Mouse (Mus musculus) forebrain, embryonic 12.5 days (tissue): ENCODE measurements around the gene Gzma. TPM values are rescaled to one million over a fixed set of nuclear protein-coding genes. Genes with fewer than 3 reads are reported as not detected.

ENCODE experiments used
- ATAC-seq: fragments of 200-750 bp; cut with Nextera tagmentation; 2 replicates; pipeline ENCODE4 v1.8.0; 2017; ENCODE audit warnings: moderate TSS enrichment; ENCODE audit not compliant: low FRiP score
- H3K27ac ChIP-seq: fragments of 300-500 bp; sonication (generic); 2 replicates; pipeline ENCODE4 v1.5.1; 2016; ENCODE audit warnings: mild to moderate bottlenecking
- H3K27me3 ChIP-seq: fragments of 300-500 bp; sonication (generic); 2 replicates; pipeline ENCODE4 v1.6.1; 2016; ENCODE audit warnings: mild to moderate bottlenecking
- H3K36me3 ChIP-seq: fragments of 300-500 bp; sonication (generic); replicated peaks from 2 replicates; pipeline ENCODE4 v1.6.1; 2016; ENCODE audit warnings: mild to moderate bottlenecking
- H3K4me1 ChIP-seq: fragments of 300-500 bp; sonication (generic); 2 replicates; pipeline ENCODE4 v1.6.1; 2016
- H3K4me2 ChIP-seq: fragments of 300-500 bp; sonication (generic); 2 replicates; pipeline ENCODE4 v1.6.1; 2016; ENCODE audit warnings: mild to moderate bottlenecking, moderate library complexity
- H3K4me3 ChIP-seq: fragments of 300-500 bp; sonication (generic); replicated peaks from 2 replicates; pipeline ENCODE4 v1.5.1; 2016; ENCODE audit warnings: mild to moderate bottlenecking
- H3K9ac ChIP-seq: fragments of 300-500 bp; sonication (generic); 2 replicates; pipeline ENCODE4 v1.6.1; 2016; ENCODE audit warnings: mild to moderate bottlenecking
- H3K9me3 ChIP-seq: fragments of 300-500 bp; sonication (generic); 2 replicates; pipeline ENCODE4 v1.6.1; 2016
- WGBS: fragments of 180-500 bp; shearing (Covaris S2); methylation state at CpG from one replicate; pipeline ENCODE4 v1.1.7; 2016; 5-methylcytosine and 5-hydroxymethylcytosine counted together
- polyA plus RNA-seq: library from polyadenylated mRNA; unstranded; fragments of >200 nt; fragmentation: Nextera tagmentation; extraction: Ambion mirVana; gene quantifications from 2 replicates; pipeline ENCODE4 v1.2.1, GENCODE M21; 2016

Gene Gzma
- polyA plus RNA-seq, 1 experiment from 2014 or later = not detected

DNA sequence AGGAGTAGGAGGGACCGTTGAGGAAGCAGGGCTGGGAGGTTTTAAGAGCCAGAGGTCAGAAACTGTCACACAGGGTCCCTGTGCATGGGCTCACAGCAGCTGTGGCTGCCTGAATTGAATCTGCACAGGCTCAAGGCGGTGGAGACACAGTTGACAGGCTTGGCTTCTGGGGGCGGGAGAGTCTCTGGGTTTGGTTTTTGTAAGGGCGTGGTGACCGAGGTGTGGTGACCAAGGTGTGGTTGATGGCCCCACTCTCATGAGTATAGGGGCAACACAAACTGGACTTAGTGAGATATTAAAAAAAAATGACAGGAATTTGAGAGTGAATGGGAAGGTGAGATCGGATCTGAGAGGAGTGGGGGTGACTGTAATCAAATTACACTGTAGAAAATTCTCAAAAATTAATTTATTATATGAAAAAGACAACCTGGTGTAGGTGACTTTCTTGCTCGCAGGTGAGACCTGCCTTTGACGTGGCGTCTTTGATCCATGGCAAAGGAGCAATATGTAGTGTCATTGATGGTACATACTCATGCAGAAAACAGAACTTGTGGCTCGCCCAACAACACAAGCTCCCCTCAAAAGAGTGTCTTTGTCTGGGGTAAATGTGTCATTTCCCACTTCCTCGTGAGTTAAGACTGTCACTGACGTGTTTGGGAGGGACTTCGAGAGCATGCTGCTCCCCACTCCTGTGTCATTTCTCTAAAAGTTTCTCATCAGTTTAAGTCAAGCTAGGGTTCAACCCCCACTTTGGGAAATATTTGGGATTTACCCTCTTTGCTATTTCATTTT is 13.4 kb downstream of the Gzma start:
- no peak for ATAC-seq
- Histone ChIP-seq H3K4me1 (no peaks in the 10 kb centered on the region), H3K9me3 (no peaks in the 10 kb centered on the region), H3K36me3 (no peaks in the 10 kb centered on the region), H3K9ac (no peak overlapping the region), H3K4me3 (no peak overlapping the region), H3K27ac (no peak overlapping the region), H3K4me2 (no peak overlapping the region), H3K27me3 (no peaks in the 10 kb centered on the region)
- WGBS = 87% methylated on average over 13 of the region's 13 CpGs

DNA sequence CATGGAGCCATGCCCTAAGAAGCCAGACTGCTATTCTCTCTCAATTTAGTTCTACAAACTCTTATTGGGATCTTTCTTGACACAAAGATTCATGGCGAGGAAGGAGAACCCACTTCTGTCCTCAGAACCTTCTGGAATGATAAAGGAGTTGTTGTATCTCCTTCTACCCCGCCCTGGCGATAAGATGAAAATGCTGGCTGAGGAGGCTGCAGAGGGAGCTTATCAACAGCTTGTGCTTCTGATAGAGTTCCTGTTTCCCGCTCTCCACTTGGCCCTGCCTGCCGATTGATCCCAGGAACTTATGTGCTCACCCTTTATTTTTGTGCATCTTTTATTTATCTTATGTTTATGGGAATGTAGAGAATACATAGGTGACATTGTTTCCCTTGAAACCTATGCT is 16.0 kb downstream of the Gzma start:
- ATAC-seq = no peak
- no peaks in the 10 kb centered on the region for H3K36me3 ChIP-seq
- H3K4me1 ChIP-seq = peaks cover 3% of the 10 kb centered on the region; the same call in 1 of the 2 replicates
- H3K4me3 ChIP-seq = no peak overlapping the region
- H3K27me3 ChIP-seq = no peaks in the 10 kb centered on the region
- H3K9me3 ChIP-seq = no peaks in the 10 kb centered on the region
- WGBS = 86% methylated on average over 5 of the region's 5 CpGs
- H3K9ac ChIP-seq = no peak overlapping the region
- H3K4me2 ChIP-seq = no peak overlapping the region
- no peak overlapping the region for H3K27ac ChIP-seq

DNA sequence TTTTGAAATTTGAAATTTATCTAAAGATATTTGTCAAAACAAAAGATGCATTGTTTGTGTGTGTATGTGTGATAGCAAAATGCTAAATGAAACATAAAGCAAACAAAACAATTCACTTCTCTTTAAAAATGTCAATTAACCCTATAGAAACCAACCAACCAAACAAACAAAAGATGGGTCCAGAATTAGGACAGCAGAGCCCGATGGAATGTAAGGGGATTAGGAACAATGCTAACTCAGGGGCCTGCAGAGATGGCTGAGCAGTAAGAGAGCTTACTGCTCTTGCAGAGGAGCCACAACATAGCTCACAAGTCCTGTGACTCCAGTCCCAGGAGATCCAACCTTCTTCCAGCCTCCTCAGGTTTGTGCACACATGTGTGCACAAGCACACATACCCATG is 18.7 kb downstream of the Gzma start:
- peaks cover 8% of the 10 kb centered on the region; the same call in 1 of the 2 replicates for H3K4me1 ChIP-seq
- no peaks in the 10 kb centered on the region for H3K36me3 ChIP-seq
- H3K27me3 ChIP-seq = no peaks in the 10 kb centered on the region
- no peak overlapping the region for H3K27ac ChIP-seq
- no peak overlapping the region for H3K4me2 ChIP-seq
- H3K4me3 ChIP-seq = no peak overlapping the region
- 4% methylated on average over 1 of the region's 1 CpGs for WGBS
- no peaks in the 10 kb centered on the region for H3K9me3 ChIP-seq
- no peak for ATAC-seq
- H3K9ac ChIP-seq = no peak overlapping the region

DNA sequence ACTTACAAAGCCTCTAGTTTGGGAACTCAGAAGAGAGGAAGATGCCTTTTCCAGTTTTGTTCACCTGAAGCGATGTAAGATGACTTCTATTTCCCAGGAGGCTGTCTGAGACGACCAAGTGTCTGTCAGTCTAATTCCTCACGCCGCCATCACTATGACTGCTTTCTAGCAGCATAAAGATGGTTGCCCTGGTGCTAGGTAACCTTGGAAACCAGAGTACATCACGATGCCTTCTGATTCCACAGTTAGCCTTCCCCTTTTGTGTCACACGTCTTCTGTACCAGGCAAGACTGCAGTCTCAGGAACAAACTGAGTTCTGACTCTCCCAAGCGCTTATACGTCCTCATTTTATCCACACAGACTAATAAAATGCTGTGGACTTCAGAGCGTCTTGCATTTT is 21.8 kb downstream of the Gzma start:
- Histone ChIP-seq H3K27me3 (no peaks in the 10 kb centered on the region), H3K9me3 (no peaks in the 10 kb centered on the region), H3K4me1 (peaks cover 8% of the 10 kb centered on the region; the same call in 1 of the 2 replicates), H3K36me3 (no peaks in the 10 kb centered on the region), H3K9ac (no peak overlapping the region), H3K4me3 (no peak overlapping the region), H3K27ac (no peak overlapping the region), H3K4me2 (no peak overlapping the region)
- ATAC-seq = no peak
- 75% methylated on average over 9 of the region's 9 CpGs for WGBS

DNA sequence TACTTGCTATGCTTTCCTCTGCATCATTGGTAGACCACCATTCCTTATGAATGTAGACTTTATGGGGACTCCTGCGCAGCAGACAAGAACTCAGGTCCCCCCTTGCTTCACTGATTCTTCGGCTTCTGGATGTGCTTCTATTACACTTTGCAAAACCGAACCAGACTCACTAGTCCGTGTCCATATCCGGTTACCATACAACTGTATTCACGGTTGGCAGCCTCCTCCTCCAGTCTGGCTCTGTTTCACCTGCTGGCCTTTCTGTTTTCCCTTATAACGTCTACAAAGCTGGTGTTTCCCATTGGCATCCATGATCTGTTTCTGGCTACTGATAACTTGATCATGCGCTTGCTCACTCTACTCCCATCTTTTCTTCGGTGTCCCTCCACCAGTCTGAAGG is 36.2 kb downstream of the Gzma start:
- no peaks in the 10 kb centered on the region for H3K9me3 ChIP-seq
- no peak overlapping the region for H3K9ac ChIP-seq
- 93% methylated on average over 9 of the region's 9 CpGs for WGBS
- no peak overlapping the region for H3K4me2 ChIP-seq
- no peak overlapping the region for H3K4me3 ChIP-seq
- no peaks in the 10 kb centered on the region for H3K4me1 ChIP-seq
- H3K36me3 ChIP-seq = no peaks in the 10 kb centered on the region
- no peak overlapping the region for H3K27ac ChIP-seq
- no peaks in the 10 kb centered on the region for H3K27me3 ChIP-seq
- ATAC-seq = no peak

DNA sequence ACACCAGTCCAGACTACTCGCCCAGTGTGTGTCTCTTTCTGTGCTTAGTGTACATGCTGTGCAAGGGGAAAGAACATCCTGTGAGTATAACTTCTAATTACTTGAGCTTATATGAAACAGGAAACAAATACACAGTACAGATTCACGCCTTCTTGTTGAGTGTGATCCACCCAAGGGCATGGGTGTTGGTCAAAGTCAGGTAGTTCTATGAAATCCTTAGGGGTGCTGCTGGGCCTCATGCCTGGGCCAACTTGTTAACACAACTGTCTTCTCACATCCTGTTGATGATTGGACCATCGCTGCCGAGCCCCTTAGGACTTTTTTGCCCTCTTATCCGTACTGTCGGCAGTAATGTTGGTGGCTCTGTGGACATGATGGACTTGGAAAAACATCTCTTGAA is 39.0 kb downstream of the Gzma start:
- 87% methylated on average over 6 of the region's 6 CpGs for WGBS
- Histone ChIP-seq H3K4me3 (no peak overlapping the region), H3K4me1 (no peaks in the 10 kb centered on the region), H3K27ac (no peak overlapping the region), H3K4me2 (no peak overlapping the region), H3K9ac (no peak overlapping the region), H3K27me3 (no peaks in the 10 kb centered on the region), H3K36me3 (no peaks in the 10 kb centered on the region), H3K9me3 (no peaks in the 10 kb centered on the region)
- no peak for ATAC-seq

DNA sequence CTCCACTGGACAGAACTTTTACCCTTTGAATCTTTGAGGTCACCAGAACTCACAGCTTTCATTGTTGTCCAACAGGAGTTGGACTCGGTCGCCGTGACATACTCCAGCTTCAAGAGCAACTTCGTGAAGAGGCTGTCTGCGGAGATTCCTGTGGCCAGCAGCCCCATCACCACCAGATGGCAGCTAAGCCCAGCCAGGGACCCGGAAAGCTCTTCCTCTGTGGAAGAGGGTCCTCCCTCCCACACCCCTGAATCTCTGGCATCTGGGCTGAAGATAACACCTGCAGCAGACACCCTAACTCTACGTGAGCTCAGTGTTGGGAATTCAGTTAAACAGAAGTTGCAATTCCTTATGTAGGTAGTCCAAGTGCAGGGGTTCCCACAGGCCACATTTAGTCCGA is 45.0 kb downstream of the Gzma start:
- no peaks in the 10 kb centered on the region for H3K4me1 ChIP-seq
- H3K27me3 ChIP-seq = no peaks in the 10 kb centered on the region
- WGBS = 42% methylated on average over 8 of the region's 8 CpGs
- no peak overlapping the region for H3K4me2 ChIP-seq
- ATAC-seq = no peak
- H3K9ac ChIP-seq = no peak overlapping the region
- H3K27ac ChIP-seq = no peak overlapping the region
- H3K9me3 ChIP-seq = no peaks in the 10 kb centered on the region
- H3K36me3 ChIP-seq = no peaks in the 10 kb centered on the region
- H3K4me3 ChIP-seq = no peak overlapping the region

DNA sequence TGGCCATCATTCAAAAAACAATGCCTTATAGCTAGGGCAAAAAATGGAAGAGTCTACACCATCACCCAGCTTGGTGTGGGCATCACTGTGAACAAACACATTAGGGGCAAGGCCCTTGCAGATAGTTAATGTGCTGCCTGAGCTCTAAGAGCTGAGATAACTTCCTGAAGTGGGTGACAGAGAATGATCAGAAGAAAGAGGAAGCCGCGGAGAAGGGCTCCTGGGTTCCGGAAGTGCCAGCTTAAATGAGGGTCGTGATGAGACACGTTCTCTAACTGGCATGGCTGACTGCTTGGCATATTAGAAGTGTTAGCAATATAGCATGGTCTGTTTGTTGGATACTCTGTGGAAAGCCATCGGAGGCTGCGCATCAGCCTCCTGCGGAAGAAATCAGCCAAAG is 46.6 kb downstream of the Gzma start:
- Histone ChIP-seq H3K36me3 (no peaks in the 10 kb centered on the region), H3K27me3 (no peaks in the 10 kb centered on the region), H3K4me1 (no peaks in the 10 kb centered on the region), H3K9ac (no peak overlapping the region), H3K4me2 (no peak overlapping the region), H3K4me3 (no peak overlapping the region), H3K27ac (no peak overlapping the region), H3K9me3 (no peaks in the 10 kb centered on the region)
- WGBS = 94% methylated on average over 8 of the region's 8 CpGs
- no peak for ATAC-seq

DNA sequence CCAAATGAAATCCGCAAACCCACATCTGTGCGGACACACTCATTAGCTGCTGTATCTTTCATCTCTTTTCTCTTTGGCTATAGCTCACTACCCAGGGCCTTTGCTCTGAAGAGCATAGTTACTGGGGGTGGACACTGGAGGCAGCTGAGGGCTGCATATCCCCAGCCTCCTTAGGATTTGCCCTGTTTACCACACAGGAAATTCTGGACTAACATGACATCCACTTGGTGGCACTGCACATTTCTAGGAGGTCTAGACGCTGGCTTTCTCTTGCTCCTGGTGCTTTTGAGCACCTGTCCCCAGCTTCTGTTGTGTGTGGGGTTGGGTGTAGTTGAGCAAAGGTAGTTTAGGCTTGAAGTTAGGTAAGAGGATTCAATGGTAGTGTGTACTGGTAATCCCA is 53.1 kb downstream of the Gzma start:
- Histone ChIP-seq H3K9ac (no peak overlapping the region), H3K27me3 (no peaks in the 10 kb centered on the region), H3K4me3 (no peak overlapping the region), H3K4me2 (no peak overlapping the region), H3K4me1 (peaks cover 12% of the 10 kb centered on the region), H3K9me3 (no peaks in the 10 kb centered on the region), H3K27ac (no peak overlapping the region), H3K36me3 (no peaks in the 10 kb centered on the region; the same call in 1 of the 2 replicates)
- no peak for ATAC-seq
- 77% methylated on average over 3 of the region's 3 CpGs for WGBS

DNA sequence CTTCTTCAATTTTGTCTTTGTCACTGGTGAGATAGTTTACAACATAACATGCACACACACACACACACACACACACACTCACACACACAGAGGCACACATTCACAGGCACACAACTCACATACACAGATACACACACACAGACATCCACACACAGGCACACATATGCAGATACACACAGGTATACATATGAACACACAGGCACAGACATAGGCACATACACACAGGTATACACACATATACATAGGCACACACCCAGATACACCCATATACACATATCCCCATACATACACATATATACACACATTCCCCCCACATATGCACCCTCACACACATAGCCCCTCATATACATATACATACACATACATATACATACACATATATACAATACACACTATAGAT is 53.8 kb downstream of the Gzma start:
- Histone ChIP-seq H3K4me2 (no peak overlapping the region), H3K4me3 (no peak overlapping the region), H3K9ac (no peak overlapping the region), H3K27ac (no peak overlapping the region), H3K4me1 (peaks cover 12% of the 10 kb centered on the region), H3K27me3 (no peaks in the 10 kb centered on the region), H3K36me3 (peaks cover 2% of the 10 kb centered on the region; the same call in 1 of the 2 replicates), H3K9me3 (no peaks in the 10 kb centered on the region)
- ATAC-seq = peak; percentile 48

DNA sequence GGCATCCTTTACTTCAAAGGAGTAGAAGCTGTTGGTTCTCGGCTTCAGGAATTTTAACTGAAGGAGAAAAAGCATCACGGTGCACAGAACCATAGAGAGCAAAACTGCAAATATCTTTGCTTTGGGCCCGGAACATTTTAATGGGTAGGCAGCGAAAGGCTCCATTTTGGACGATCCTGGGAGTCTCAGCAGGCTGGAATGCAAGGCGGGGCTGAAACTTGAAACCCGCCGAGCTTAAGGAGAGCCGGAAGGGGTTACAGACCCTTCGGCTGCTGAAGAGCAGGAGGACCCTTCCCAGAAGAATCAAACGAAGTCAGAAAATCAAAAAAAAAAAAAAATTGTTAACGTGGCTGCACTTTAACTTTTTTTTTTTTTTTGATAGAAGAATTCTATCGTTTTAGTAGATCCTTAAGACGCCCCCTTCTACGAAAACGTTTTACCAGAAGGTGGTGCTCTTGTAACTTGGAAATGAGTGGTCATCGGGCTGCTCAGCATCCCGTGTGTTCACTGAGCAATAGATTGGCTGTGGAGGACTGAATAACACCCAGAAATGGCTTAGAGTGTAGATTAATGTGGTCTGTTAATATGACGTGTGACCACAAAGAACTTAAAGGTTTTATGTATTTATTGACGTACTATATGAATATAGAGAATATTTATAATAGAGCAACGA is 54.4 kb downstream of the Gzma start, which contains the start of gene Gpx8:
TSS of gene Gpx8 (minus strand) at position 200 of the 673 bp plus-strand sequence.
- no peaks in the 10 kb centered on the region for H3K9me3 ChIP-seq
- H3K27me3 ChIP-seq = no peaks in the 10 kb centered on the region
- peak within 1 kb of the TSS; percentile 53 for H3K4me2 ChIP-seq
- peaks cover 12% of the 10 kb centered on the region for H3K4me1 ChIP-seq
- H3K36me3 ChIP-seq = peaks cover 5% of the 10 kb centered on the region; the same call in 1 of the 2 replicates
- peak; percentile 90 for ATAC-seq
- H3K9ac ChIP-seq = peak within 1 kb of the TSS; percentile 58
- 5% methylated on average over 21 of the region's 21 CpGs for WGBS
- no peak within 1 kb of the TSS for H3K27ac ChIP-seq
- peak within 1 kb of the TSS; percentile 51 for H3K4me3 ChIP-seq

DNA sequence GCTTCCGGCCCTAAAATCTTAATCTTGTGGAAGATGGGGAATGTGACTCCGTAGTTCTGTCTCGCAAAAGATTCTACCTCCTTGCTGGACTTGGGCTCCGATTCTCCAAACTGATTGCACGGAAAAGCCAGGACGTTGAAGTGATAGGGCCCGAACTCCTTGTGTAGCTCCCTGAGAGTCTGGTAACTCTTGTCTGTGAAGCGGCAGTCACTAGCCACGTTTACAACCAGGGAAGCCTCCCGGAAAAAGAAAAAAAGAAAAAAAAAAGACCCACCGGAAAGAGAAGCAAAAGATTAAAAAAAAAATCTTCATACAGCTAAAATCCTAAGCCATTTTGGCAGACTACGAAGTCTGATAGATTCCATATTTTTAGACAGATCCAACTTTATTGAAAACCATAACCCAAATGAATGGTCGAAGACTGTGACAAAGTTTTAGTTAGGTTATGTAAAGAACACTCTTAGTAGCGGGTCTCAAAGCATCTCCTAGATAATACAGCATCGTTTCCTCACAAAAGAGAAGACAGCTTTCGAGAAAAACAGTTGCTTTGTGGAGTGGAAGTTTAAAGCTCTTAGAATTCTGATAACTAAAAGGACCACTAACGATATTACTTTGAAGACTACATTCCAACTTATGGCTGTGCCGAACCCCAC is 55.2 kb downstream of the Gzma start:
- peak overlapping the region; percentile 58 for H3K9ac ChIP-seq
- no peaks in the 10 kb centered on the region for H3K27me3 ChIP-seq
- 22% methylated on average over 18 of the region's 18 CpGs for whole genome bisulfite sequencing
- H3K4me1 ChIP-seq = peaks cover 12% of the 10 kb centered on the region
- no peaks in the 10 kb centered on the region for H3K9me3 ChIP-seq
- H3K4me3 ChIP-seq = peak overlapping the region; percentile 51
- H3K4me2 ChIP-seq = peak overlapping the region; percentile 53
- H3K27ac ChIP-seq = no peak overlapping the region
- no peak for ATAC-seq
- H3K36me3 ChIP-seq = peaks cover 5% of the 10 kb centered on the region; the same call in 1 of the 2 replicates
